Mouse (Mus musculus): ENCODE data around the gene Def8. TPM values are rescaled to one million over a fixed set of nuclear protein-coding genes. Genes with fewer than 3 reads are reported as not detected.
"Not testable (repeated sequence)": the region's sequence is repeated elsewhere in the genome, so short reads cannot be mapped to it uniquely, and the experiment has no call there.

Def8 gene
- total RNA-seq, 2 experiments from 2014 or later, result 15.2 to 27.3 TPM

DNA sequence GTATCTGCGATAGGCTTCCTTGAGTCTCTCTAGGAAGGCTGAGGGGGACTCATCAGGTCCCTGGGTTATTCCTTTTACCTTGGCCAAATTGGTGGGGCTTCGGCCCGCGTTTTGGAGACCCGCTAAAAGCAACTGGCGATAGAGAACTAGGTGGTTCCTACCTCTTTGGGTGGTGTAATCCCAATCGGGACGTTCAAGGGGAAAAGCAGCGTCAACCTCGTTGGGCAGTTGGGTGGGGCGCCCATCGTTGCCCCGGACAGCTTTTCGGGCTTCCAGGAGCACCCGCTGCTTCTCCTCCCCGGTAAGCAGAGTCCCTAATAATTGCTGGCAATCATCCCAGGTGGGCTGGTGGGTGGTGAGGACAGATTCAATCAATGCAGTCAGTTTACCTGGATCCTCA lies 9.1 kb downstream of the Def8 start:
- no peak for ATAC-seq (ENCODE audit: poor library complexity, severe bottlenecking)

DNA sequence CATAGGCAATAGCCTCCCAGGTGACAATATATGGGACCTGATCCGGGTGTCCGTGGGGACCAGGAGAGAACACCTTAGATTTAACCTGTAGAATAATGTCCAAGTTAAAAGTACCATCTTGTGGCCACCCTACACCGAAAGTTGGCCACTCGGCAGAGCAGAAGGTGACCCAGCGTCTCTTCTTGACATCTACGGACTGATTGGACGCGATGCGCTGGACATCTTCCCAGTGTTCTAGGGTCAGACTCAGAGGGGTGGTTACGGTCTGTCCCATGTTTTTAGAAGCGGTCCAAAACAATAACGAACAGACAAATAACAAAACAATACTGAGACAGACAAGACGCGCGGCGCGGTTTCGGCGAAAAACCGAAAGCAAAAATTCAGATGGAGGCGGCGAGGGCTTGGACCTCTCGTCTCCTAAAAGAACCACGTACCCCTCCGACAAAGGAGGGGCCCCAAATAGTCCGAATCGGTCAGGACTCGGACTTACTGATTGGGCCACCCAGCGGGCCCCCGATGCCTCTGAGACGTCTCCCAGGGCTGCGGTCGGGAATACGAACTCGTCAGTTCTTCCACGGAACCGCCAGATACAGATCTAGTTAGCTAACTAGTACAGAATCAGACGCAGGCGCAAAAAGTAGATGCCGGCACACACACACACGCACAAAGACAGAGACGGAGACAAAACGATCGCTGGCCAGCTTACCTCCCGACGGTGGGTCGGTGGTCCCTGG lies 10.1 kb downstream of the Def8 start:
- ATAC-seq (ENCODE audit: poor library complexity, severe bottlenecking), result not testable (repeated sequence)

DNA sequence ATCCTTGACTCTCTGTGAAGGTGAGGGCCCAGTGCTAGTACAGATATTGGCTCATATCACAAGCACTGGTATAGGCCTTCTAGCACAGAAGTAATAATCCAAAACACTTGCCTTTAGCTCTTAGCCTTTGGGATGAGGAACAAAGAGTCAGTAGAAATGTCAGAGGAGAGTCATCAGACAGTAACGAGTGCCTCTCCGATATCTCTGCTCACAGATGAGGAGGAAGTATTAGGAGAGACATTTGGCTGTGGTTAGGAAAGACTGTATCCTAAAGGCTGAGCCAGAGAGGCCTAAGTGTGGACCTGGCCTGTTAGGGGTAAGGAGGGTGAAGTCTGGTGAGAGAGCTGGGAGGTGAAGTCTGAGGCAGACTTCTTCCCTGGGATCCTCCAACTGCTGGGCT lies 18.5 kb downstream of the Def8 start:
- no peak for ATAC-seq (ENCODE audit: poor library complexity, severe bottlenecking)

DNA sequence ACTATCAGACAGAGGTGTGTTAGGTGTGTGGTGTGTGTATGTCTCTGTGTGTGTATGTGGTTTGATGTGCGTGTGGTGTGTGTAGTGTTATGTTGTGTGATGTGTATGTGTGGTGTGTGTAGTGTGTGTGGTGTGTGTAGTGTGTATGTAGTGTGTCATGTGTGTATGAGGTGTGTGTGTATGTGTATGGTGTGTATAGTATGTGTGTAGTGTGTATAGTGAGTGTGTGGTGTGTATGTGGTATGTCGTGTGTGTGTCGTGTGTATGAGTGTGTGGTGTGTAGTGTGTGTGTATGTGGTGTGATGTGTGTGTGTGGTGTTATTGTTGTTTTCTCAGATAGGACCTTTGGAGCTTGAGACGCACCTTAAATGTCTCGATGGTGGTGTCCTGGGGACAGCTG lies 19.0 kb downstream of the Def8 start:
- no peak for ATAC-seq (ENCODE audit: poor library complexity, severe bottlenecking)

DNA sequence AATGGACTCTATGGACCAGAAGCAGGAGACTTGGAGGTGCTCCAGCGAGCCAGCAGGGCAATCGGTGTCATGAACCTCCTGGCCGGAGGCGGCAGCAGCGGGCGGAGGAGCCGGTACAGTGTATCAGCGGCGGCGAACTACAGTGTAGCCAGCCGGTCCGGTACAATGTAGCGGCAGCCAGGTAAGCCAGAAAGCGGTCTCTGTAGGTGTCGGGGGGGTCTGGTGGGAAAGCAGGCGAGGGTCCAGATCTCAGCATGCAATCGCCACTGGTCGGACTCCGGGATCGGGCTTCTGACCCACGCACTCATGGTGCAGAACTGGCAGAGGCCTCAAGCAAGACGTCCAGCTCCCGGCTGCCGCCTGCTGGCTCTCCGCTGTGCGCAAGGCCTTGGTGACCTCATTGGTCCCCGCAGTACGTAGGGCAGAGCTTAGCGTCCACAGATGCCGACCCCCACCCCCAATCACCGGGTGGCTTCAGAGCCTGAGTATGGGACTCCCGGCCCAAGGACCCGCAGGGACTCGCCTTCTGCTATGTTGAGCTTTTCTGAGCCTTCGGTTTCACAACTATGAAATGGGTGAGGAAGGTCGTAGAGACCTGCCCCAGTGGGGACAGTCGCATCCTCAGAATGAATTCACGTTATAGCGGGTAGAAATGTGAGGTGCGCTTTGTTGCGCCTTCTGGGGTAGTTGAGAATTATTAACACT lies 19.7 kb downstream of the Def8 start:
- peak; percentile 91 for ATAC-seq (ENCODE audit: poor library complexity, severe bottlenecking)

DNA sequence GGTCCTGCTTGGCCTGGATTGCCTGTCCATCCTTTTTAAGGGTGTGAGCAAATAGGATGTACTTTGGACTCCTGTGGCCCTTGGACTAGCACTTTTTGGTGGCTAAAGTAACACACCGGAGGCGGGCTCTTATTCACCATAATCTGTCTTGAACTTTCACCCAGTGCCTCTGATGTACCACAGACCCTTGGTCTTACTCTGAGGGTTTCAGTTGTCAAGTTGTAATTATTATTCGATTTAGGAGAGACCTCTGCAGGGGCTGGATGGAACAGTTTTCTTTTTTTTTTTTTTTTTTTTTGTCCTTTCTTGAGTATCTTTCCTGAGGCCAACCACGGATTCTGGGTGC lies 20.2 kb downstream of the Def8 start:
- peak; percentile 4; the same call in 1 of the 2 replicates for ATAC-seq (ENCODE audit: poor library complexity, severe bottlenecking)

DNA sequence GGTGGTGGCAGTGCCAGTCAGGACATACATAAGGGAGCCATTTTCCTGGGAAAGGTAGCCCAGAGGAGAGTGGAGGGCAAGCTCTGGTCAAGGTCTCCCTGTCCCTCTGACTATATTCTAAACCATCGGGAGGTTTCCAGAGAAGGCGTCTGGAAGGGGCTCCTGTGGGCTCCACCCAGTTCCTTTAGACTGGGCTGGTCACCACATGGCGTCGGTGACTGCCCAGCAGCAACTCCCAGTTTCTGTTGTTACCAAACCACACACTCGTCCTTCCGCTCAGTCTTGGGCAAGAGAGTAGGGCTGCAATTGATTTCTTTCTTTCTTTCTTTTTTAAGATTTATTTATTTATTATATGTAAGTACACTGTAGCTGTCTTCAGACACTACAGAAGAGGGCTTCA lies 20.8 kb downstream of the Def8 start:
- ATAC-seq (ENCODE audit: poor library complexity, severe bottlenecking), result peak; percentile 67

DNA sequence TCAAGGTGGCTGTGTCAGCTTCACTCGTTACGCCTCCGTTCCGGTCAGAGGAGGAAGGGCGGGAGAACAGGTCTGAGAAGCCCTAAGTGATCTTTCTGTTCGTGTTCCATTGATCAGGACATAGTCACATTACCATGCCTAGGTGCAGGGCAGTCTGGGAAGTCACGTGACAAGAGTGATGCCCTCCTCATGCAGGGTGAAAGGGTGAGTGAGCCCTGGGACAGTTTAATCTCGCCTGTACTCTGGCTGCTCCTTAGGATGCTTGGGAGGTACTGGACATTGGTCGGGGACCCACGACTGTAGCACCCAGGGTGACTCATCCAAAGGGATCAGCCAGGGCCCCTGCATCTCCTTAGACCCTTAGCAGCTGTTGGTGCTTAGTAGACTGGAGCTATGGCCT lies 22.7 kb downstream of the Def8 start:
- ATAC-seq (ENCODE audit: poor library complexity, severe bottlenecking), result no peak

DNA sequence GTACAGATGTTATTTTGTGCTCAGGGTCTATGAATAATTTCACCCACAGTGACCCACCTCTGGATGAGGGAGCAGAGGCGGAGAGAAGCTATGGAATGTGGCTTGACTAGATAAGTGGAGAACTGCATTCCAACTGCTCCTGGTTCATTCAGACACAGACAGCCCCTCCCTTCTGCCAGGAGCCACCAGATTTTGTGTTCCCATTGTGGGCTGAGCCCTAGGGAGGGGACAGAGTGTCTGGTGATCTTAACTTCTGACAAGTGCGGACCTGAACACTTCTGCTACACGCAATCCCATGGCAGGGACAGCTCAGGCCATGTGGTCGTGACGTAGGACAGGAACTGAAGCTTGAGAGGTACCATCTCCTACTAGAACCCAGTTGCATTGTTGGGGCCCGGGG lies 23.5 kb downstream of the Def8 start:
- ATAC-seq (ENCODE audit: poor library complexity, severe bottlenecking), result no peak

DNA sequence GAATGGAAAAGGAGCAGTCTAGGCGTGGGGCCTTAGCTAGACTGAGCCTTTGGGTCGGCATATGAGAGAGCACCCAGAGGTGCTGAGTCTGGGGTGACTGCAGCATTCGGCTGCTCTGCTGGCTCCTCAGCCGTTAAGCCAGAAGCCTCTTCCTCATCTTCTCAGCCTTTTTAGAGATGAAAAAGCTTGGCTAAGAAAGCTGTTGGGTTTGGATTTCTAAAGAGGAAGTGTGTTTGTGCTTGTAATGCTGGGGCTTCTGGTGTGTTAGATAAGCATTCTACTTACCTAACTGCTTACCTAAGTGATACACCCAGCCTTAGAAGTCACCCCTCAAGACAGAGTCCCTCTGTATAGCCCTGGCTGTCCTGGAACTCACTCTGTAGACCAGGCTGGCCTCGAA lies 27.5 kb downstream of the Def8 start:
- ATAC-seq (ENCODE audit: poor library complexity, severe bottlenecking), result peak; percentile 70

DNA sequence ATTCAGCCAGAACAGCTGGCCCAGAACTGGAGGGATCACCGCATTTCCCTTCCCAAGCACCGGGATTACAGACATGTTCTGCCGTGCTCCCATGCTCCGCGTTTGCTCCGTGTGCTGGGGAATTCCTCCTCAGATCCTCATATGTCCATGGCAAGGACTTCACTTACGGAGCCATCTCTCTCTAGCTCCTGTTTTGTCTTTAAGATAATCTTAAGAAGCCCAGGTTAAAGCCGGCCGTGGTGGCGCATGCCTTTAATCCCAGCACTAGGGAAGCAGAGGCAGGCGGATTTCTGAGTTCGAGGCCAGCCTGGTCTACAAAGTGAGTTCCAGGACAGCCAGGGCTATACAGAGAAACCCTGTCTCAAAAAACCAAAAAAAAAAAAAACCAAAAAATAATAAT lies 28.4 kb downstream of the Def8 start:
- ATAC-seq (ENCODE audit: poor library complexity, severe bottlenecking), result not testable (repeated sequence)

DNA sequence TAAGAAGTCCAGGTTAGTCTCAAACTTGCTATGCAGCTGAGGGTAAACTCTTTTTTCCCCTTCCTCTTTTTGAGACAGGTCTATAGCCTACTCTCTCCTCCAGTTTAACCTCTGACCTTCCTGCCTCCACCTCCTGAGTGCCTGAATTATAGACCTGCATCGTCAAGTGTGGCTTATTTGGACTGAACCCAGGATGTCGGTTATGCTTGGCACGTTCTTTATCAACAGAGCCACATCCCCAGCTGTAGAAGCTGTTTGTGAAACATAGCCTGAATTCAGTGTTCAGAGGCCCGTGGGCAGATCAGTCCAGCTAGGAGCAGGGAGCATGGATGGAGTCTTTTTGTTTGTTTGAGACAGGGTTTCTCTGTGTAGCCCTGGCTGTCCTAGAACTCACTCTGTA lies 28.8 kb downstream of the Def8 start:
- no peak for ATAC-seq (ENCODE audit: poor library complexity, severe bottlenecking)

DNA sequence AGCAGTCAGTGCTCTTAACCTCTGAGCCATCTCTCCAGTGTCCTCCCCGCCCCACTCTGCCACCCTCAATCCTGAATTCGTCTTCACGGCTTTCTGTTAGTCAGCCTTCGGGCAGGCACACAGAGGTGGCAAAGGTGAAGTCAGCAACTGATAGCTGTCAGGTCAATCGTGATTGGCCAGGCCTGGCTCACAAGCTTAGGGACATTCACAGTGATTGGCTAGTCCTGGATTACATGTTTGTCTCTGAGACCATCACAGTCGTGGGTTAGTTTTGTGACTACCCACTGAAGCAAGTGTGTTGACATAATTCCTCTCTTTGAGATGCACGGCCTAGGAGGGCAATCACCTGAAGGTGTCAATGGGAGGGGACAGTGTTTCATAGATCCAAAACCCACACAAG lies 30.0 kb downstream of the Def8 start:
- no peak for ATAC-seq (ENCODE audit: poor library complexity, severe bottlenecking)

DNA sequence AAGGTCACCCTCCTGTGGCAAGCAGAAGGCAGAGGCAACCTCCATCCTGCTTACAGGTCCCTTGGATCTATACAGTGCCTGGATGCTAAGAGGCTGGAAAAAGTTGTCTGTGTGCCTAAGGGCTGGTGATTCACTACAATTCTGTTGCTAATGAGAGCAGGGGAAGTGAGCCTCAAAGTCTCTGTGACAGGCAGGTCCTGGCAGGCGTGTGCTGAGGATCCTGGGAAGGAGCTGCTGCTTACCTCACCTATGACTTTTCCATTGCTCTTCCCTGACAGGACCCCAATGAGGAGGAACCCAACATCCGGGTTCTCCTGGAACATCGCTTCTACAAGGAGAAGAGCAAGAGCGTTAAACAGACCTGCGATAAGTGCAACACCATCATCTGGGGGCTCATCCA lies 30.6 kb downstream of the Def8 start:
- ATAC-seq (ENCODE audit: poor library complexity, severe bottlenecking), result no peak

DNA sequence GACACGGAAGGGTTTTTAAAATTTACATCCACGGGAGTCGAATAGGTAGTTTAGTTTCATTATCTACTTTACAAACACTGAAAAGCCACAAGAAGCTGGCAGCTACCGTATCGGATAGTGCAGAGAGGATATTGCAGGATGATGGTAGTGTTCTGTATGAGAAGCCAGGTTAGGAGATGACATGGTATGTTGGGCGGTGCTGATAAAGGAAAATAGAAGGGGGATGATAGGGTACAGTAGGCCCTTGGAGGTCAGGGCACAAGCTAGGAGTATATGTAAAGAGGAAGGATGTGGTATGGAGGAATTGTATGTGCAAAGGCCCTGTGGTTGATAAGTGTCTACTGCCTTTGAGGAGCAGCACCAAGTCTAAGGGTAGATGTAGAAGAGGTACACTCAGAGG lies 31.2 kb downstream of the Def8 start:
- peak; percentile 58 for ATAC-seq (ENCODE audit: poor library complexity, severe bottlenecking)

DNA sequence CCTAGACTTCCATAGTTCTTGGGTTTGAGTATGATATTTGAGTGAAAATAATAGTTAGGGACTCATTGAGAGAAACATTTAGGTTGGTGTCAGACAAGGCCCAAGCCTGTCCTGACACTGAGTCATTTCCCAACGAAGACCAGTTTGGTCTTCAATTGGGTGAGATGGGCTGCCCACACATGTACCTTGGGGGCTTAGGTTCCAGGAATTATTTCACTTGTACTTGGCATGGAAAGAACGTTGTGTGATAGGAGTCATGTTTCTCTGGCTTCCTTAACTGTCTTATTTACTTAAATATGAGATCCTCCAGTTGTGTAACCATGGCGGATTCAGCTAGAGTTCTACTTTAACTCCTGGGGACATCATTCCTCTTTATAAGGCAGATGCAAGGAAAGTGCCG lies 40.3 kb downstream of the Def8 start:
- no peak for ATAC-seq (ENCODE audit: poor library complexity, severe bottlenecking)

DNA sequence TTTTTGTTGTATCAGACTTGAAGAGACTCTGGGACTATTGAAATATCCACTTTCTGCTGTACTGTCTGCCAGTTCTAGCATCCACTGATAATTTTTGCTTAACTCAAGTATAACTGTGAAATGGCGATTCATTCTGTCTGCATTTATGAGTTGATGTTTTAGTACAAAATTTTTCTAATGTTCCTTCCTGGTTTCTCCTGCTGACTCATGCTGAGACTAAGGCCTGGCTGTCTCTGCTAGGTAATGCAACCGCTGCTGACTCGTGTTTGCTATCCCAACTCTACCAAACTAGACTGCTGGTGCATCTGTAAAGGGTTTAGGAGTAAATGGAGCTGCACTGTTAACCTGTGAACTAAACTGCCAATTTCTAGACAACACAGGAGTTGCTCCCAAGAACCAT lies 44.1 kb downstream of the Def8 start:
- no peak for ATAC-seq (ENCODE audit: poor library complexity, severe bottlenecking)

DNA sequence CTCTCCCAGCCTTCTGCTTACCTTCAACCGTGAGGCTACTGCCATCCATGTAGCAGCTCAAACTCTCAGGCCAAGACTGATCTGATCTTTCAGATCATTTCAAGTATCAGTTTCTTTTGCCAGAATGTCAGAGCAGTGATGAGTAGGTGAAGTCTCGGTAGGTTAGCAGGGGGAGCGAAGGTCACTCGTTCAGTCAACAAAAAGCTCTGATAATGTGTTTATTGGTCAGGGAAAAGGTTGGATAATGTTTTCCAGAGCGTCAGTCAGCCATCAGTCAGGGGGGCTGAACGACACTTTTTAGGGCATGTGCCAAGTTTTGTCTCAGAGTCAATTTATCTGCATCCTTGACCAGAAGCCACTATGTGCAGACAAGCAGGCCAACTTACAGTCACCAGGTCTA lies 49.7 kb downstream of the Def8 start:
- ATAC-seq (ENCODE audit: poor library complexity, severe bottlenecking), result not testable (repeated sequence)

DNA sequence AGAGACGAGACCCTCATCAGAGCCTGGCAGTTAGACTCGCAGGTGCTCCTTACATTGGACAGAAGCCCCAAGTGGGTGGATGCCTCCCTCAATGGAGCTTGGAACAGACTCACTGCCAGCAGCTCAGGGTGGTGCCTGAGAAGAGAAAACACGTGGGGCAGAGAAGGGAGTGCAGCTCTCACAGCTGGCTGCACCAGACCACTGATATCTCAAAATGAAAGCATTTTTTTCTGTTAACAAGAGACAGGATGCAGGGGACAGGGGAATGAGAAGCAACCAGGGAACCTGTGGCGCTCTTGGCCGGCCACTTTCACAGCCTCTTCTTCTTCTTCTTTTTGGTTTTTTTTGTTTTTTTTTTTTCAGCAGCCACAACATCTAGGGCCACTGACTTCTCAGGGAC lies 51.2 kb downstream of the Def8 start:
- ATAC-seq (ENCODE audit: poor library complexity, severe bottlenecking), result not testable (repeated sequence)

DNA sequence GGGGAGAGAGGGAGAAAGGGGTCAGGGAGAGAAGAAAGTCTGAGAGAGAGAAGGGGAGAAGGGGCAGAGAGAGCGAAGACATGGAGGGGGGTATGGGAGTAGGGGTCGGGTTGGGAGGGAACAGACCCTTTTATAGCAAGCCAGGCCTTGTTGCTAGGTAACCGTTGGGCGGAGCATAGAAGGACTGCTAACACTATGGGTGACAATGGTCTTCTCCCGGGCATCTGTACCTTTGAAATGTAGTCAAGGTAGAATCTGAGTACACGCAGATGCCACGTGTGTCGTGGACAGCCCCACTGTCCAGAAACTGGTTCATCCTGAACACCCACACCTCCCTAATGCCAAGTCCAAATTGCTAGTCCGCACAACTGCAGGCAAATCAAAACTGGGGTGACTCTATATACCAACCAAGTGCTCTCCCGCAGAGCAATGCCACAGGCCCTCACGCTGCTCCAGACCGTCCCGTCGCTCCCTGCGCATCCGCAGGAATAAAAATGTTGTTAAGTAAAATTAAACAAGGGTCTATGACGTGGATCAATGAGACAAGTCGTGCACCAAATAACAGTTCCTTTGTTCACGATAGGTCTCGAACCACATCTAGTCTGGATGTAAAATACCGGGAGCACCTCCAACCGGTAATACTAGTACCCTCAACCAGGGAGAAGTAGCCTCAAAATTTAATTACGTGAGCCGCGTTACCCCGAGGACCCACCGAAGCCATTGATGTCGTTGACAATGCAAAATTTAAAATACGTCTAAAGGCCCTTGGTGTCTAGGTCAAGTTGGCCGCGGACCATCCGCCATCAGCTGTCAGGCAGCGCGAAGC lies 53.8 kb downstream of the Def8 start:
- ATAC-seq (ENCODE audit: poor library complexity, severe bottlenecking), result peak; percentile 19

DNA sequence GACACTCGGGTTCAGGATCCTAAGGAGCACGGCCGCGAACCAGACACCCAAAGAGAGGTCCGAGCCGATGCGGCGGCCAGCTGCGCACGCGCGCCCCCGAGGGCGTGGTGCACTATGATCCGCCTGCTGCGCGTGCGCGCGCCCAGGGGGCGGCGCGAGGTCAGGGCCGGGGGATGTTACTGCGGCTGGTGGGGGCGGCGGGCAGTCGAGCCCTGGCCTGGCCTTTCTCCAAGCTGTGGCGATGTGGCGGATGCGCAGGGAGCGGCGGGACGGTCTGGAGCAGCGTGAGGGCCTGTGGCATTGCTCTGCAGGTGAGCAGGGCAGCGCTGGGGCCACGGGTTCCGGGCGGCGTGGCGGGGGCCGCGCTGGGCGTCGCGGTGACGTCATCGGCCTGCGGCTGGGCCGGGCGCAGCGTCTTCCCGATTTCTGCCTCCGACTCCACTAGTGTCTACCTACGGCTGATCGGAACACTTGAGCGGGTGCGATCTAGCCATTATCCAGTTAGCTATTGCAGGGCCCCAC lies 54.5 kb downstream of the Def8 start, which contains the start of gene Afg3l1:
Afg3l1 (plus strand) TSS at position 167 of the 522 bp plus-strand sequence.
- peak; percentile 86 for ATAC-seq (ENCODE audit: poor library complexity, severe bottlenecking)
